In the genomic region with DNA sequence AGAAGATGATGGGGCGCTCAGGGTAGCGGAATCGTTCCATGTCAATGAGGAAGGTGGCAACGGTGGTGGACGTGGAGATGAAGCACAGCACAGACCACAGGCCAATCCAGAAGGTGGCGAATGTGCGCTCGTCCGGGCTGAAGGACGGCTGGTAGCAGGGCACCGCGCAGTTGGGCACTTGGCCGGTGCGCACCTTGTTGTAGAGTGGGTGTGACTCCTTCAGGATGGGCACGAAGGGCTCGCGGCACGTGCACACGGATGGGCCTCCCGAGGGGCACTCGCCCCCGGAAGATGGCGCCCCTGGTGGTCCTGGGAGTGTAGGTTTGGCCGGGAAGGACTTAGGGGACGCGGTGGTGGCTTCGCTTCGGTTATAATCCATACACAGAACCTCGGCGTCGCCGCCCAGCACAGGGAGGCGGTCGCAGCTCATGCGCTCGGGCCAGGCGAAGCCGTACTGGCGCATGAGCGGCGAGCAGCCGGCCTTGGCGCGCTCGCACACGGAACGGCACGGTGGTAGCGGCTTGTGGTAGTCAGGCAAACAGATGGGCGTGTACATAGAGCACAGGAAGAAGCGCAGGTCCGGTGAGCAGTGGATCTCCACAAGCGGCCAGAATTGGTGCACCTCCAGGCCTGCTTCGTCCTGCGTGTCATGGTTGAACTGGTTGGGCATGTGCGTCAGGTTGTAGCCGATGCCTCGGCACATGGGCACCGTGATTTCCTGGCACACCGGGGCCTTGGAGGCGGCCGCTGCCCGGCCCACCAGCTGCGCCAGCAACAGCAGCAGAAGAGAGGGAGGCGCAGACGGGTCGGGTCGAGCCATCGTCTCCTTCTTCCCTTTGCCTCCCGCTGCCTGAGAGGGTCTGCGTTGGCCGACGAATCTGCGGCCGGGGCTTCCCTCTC, we compare ENCODE assay signal across 1 mouse cellular context.
TF ChIP-seq lines count a peak whose summit lies in the region.

No protein-coding gene starts in this region.

TF ChIP-seq in MEL, 35 proteins besides CTCF, POLR2A, EP300 and RAD21 (continued from another document):
- TF ChIP-seq GATA1 (IDR thresholded peaks at IDR 0.05; ENCODE audit: low read depth, low read length): no peak
- TF ChIP-seq SIN3A (IDR thresholded peaks at IDR 0.05; ENCODE audit: low read length): peak; percentile 18; the same call in 1 of the 2 replicates
- TF ChIP-seq GABPA (IDR thresholded peaks at IDR 0.05; ENCODE audit: low read depth, low read length): no peak
- no peak for TF ChIP-seq E2F4 (IDR thresholded peaks at IDR 0.05; ENCODE audit: borderline replicate concordance, low read depth, low read length)
